Mouse (Mus musculus) hindbrain, embryonic 11.5 days (tissue): ENCODE measurements at regions not wholly inside any gene's neighbourhood (a gene's known extent, or its start where the extent isn't known, plus 50 kb on each side); places are given as distances from the start of the nearest gene placed in this dataset.

Experiments
- ATAC-seq: fragments of 200-750 bp; cut with Nextera tagmentation; 2 replicates; pipeline ENCODE4 v1.8.0; 2017; ENCODE audit warnings: mild to moderate bottlenecking, moderate TSS enrichment, moderate library complexity; ENCODE audit not compliant: low FRiP score
- DNase-seq: peaks from one replicate; pipeline ENCODE4 v3.0.0-alpha.2; 2015; ENCODE audit warnings: low spot score
- H3K27ac ChIP-seq: fragments of 300-500 bp; sonication (generic); 2 replicates; pipeline ENCODE4 v1.5.1; 2014; ENCODE audit warnings: mild to moderate bottlenecking, low read depth, low read length
- H3K27me3 ChIP-seq: fragments of 300-500 bp; sonication (generic); 2 replicates; pipeline ENCODE4 v1.6.1; 2014; ENCODE audit warnings: mild to moderate bottlenecking, low read length, moderate library complexity, mixed read lengths; ENCODE audit not compliant: control insufficient read depth, insufficient read depth
- H3K36me3 ChIP-seq: fragments of 300-500 bp; sonication (generic); 2 replicates; pipeline ENCODE4 v1.6.1; 2014; ENCODE audit warnings: mild to moderate bottlenecking, low read length, moderate library complexity, mixed read lengths; ENCODE audit not compliant: control insufficient read depth, insufficient read depth
- H3K4me1 ChIP-seq: fragments of 300-500 bp; sonication (generic); replicated peaks from 2 replicates; pipeline ENCODE4 v1.6.1; 2014; ENCODE audit warnings: low read length, mixed read lengths; ENCODE audit not compliant: control insufficient read depth, insufficient read depth
- H3K4me2 ChIP-seq: fragments of 300-500 bp; sonication (generic); replicated peaks from 2 replicates; pipeline ENCODE4 v1.6.1; 2014; ENCODE audit warnings: mild to moderate bottlenecking, low read depth, low read length
- H3K4me3 ChIP-seq: fragments of 300-500 bp; sonication (generic); 2 replicates; pipeline ENCODE4 v1.5.1; 2014; ENCODE audit warnings: low read depth, low read length
- H3K9ac ChIP-seq: fragments of 300-500 bp; sonication (generic); 2 replicates; pipeline ENCODE4 v1.6.1; 2014; ENCODE audit warnings: low read depth, low read length
- H3K9me3 ChIP-seq: fragments of 300-500 bp; sonication (generic); 2 replicates; pipeline ENCODE4 v1.6.1; 2016; ENCODE audit warnings: low read length; ENCODE audit not compliant: control insufficient read depth
- WGBS: fragments of 180-500 bp; shearing (Covaris S2); extraction: QIAGEN DNeasy Blood & Tissue Kit; methylation state at CpG from one replicate; pipeline ENCODE4 v1.1.7; 2014; 5-methylcytosine and 5-hydroxymethylcytosine counted together

- no peak overlapping the region for H3K4me3 ChIP-seq
- WGBS: 83% methylated on average over 11 of the region's 11 CpGs
- H3K9ac ChIP-seq: no peak overlapping the region
- no peaks in the 10 kb centered on the region for H3K27me3 ChIP-seq
- no peaks in the 10 kb centered on the region for H3K4me1 ChIP-seq
- no peak overlapping the region for H3K27ac ChIP-seq
- ATAC-seq: no peak
- no peaks in the 10 kb centered on the region for H3K9me3 ChIP-seq
- no peaks in the 10 kb centered on the region for H3K36me3 ChIP-seq
- no peak overlapping the region for H3K4me2 ChIP-seq
- DNase-seq: no peak
Observed at GRCm38 (mm10) chr4:106094882-106095556, 221.0 kb upstream of the Usp24 start.

GRCm38 (mm10) chr4:106096130-106096529 lies 219.9 kb upstream of the Usp24 start:
- DNase-seq (no peak), ATAC-seq (no peak)
- H3K9me3 ChIP-seq: no peaks in the 10 kb centered on the region
- H3K4me1 ChIP-seq: no peaks in the 10 kb centered on the region
- no peaks in the 10 kb centered on the region for H3K36me3 ChIP-seq
- no peak overlapping the region for H3K4me3 ChIP-seq
- H3K4me2 ChIP-seq: no peak overlapping the region
- no peaks in the 10 kb centered on the region for H3K27me3 ChIP-seq
- 75% methylated on average over 3 of the region's 3 CpGs for whole genome bisulfite sequencing
- H3K27ac ChIP-seq: no peak overlapping the region
- H3K9ac ChIP-seq: no peak overlapping the region

- Histone ChIP-seq H3K27ac (no peak overlapping the region), H3K36me3 (no peaks in the 10 kb centered on the region), H3K4me1 (0 out of 2 replicates have a peak, but pooled peaks cover 7% of the 10 kb centered on the region), H3K4me2 (no peak overlapping the region), H3K9me3 (no peaks in the 10 kb centered on the region), H3K9ac (no peak overlapping the region), H3K4me3 (no peak overlapping the region), H3K27me3 (no peaks in the 10 kb centered on the region)
- ATAC-seq (no peak), DNase-seq (no peak)
- 89% methylated on average over 1 of the region's 1 CpGs for WGBS
Observed at GRCm38 (mm10) chr4:106097846-106098245, 218.2 kb upstream of the Usp24 start.

- Histone ChIP-seq H3K4me3 (no peak overlapping the region), H3K36me3 (no peaks in the 10 kb centered on the region), H3K27ac (no peak overlapping the region), H3K9me3 (no peaks in the 10 kb centered on the region), H3K4me1 (0 out of 2 replicates have a peak, but pooled peaks cover 7% of the 10 kb centered on the region), H3K4me2 (no peak overlapping the region), H3K27me3 (no peaks in the 10 kb centered on the region), H3K9ac (no peak overlapping the region)
- DNase-seq (no peak), ATAC-seq (no peak)
- 55% methylated on average over 11 of the region's 11 CpGs for WGBS
Observed at GRCm38 (mm10) chr4:106100211-106101025, 215.6 kb upstream of the Usp24 start.

GRCm38 (mm10) chr4:106101904-106102303 lies 214.1 kb upstream of the Usp24 start:
- Histone ChIP-seq H3K36me3 (no peaks in the 10 kb centered on the region), H3K4me3 (no peak overlapping the region), H3K27me3 (no peaks in the 10 kb centered on the region), H3K9ac (no peak overlapping the region), H3K4me2 (no peak overlapping the region), H3K27ac (0 out of 2 replicates have a peak overlapping the region, but pooled peaks have one; percentile 11), H3K4me1 (0 out of 2 replicates have a peak, but pooled peaks cover 7% of the 10 kb centered on the region), H3K9me3 (no peaks in the 10 kb centered on the region)
- WGBS: 38% methylated on average over 5 of the region's 5 CpGs
- ATAC-seq (no peak), DNase-seq (no peak)

DNA sequence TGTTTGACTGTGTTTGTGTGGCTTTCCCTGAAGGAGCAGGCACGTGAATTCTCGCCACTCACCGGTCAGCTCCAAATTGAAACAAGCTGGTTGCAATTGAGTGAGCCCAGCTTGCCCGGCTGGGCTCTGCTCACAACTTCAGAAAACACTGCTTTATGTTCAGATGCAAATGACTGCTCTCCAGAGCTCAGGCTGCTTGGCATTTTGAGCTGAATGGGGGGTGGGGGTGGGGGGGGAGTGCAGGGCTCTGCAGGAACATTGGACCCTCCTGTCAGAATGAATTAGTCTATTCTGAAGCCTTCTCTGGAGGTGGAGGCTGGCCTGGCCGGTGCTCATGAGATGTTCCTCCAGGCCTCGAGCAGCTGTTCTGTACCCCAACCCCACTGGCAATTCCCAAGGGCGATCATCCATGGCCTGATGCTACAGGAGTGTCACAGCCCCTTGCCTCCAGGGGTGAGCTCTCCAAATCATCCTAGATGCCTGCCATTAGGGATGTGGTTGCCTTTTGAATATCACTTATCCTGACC lies 213.5 kb upstream of the Usp24 start:
- WGBS: 12% methylated on average over 7 of the region's 7 CpGs
- no peak overlapping the region for H3K9ac ChIP-seq
- H3K4me3 ChIP-seq: no peak overlapping the region
- no peaks in the 10 kb centered on the region for H3K9me3 ChIP-seq
- H3K27me3 ChIP-seq: no peaks in the 10 kb centered on the region
- 0 out of 2 replicates have a peak, but pooled peaks cover 7% of the 10 kb centered on the region for H3K4me1 ChIP-seq
- H3K27ac ChIP-seq: 0 out of 2 replicates have a peak overlapping the region, but pooled peaks have one; percentile 11
- H3K4me2 ChIP-seq: no peak overlapping the region
- no peaks in the 10 kb centered on the region for H3K36me3 ChIP-seq
- DNase-seq: peak; percentile 52
- peak; percentile 65 for ATAC-seq

DNA sequence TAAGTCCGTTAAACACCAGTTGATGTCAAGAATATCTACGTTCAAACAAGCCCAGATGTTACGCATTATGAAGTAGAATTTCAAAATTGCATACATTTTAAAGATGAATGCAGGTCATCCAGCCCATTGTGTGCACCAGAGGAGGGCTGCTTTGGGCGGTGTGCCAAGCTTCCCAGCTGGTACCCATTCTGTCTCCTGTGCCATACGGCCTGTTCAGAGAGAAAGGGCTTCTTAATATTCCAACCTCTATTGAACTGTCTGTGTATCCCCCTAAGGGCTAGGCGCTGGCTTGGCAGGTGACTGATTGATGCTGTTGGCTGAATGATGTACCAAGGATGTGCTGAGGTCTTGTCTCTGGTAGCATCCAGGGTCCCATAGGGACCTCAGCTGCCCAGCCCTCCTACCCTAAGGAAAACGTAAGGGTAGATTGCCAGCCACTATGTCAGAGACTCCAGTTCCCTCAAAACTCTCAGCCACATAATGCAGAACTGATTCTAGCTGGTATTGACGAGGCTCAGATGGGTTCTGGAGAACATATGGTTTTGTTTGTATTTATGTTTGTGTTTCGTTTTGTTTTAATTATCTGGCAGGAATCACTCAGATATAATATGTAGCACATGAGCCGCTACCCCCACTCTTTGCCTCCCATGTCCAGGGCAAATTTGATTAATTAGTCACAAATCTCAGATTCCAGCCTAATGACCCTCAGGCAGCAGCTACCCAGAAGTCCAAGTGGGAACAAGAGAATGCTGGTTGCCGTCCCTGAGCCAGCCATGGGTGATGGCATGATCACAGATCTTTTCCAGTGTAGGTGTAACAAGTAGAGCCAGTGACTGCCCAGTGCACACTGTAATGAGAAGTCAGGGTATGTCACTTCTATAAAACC lies 212.0 kb upstream of the Usp24 start:
- Histone ChIP-seq H3K27ac (no peak overlapping the region; the same call in 1 of the 2 replicates), H3K36me3 (no peaks in the 10 kb centered on the region), H3K4me3 (no peak overlapping the region), H3K4me1 (0 out of 2 replicates have a peak, but pooled peaks cover 7% of the 10 kb centered on the region), H3K4me2 (no peak overlapping the region), H3K9ac (no peak overlapping the region), H3K27me3 (no peaks in the 10 kb centered on the region), H3K9me3 (no peaks in the 10 kb centered on the region)
- peak; percentile 65; the same call in 1 of the 2 replicates for ATAC-seq
- DNase-seq: no peak
- 73% methylated on average over 11 of the region's 11 CpGs for WGBS

GRCm38 (mm10) chr4:106112981-106113380 lies 203.0 kb upstream of the Usp24 start:
- H3K9me3 ChIP-seq: no peaks in the 10 kb centered on the region
- no peak overlapping the region for H3K9ac ChIP-seq
- H3K4me2 ChIP-seq: no peak overlapping the region
- H3K4me1 ChIP-seq: no peaks in the 10 kb centered on the region
- H3K27ac ChIP-seq: no peak overlapping the region
- H3K36me3 ChIP-seq: no peaks in the 10 kb centered on the region
- DNase-seq (no peak), ATAC-seq (no peak)
- H3K27me3 ChIP-seq: no peaks in the 10 kb centered on the region
- no peak overlapping the region for H3K4me3 ChIP-seq
